ENCODE assay signal across 8 mouse cellular contexts in genomic region chr4:155308068-155308467, GRCm38 (mm10). TPM values are rescaled to one million over a fixed set of nuclear protein-coding genes. Genes with fewer than 3 reads are reported as not detected.
DNase-seq lines count a peak whose midpoint lies in the region; ATAC-seq and TF ChIP-seq lines count a peak whose summit lies in the region.

No protein-coding gene starts in this region.

- peak overlapping the region; percentile 98 for H3K27ac ChIP-seq in cerebellum, adult 2 months (ENCODE audit: insufficient read depth, low read length)
- peak overlapping the region; percentile 79 for H3K27ac ChIP-seq in layer of hippocampus, adult 2 months
- H3K27ac ChIP-seq in neural tube, embryonic 15.5 days (replicated peaks) = peak overlapping the region; percentile 62

- WGBS in cerebellum, adult 2 months = 0% methylated on average over 11 of the region's 11 CpGs
- WGBS in neural tube, embryonic 15.5 days = 0% methylated on average over 11 of the region's 11 CpGs

- peak; percentile 77 for DNase-seq in ES-CJ7 (ENCODE audit: low read depth, low spot score)
- DNase-seq in cerebellum, adult 2 months = peak; percentile 92 to 96
- peak; percentile 86 to 89 for DNase-seq in layer of hippocampus, adult 2 months (ENCODE audit: low spot score in 2 of 2)
- peak; percentile 73 to 78 for DNase-seq in lung, adult 18-20 months
- DNase-seq in testis, postnatal 10 days (ENCODE audit: low spot score) = peak; percentile 94

- H3K27me3 ChIP-seq in cerebellum, adult 2 months (ENCODE audit: control insufficient read depth, insufficient read depth, low read length) = no peaks in the 10 kb centered on the region
- H3K27me3 ChIP-seq in neural tube, embryonic 15.5 days (replicated peaks) = no peaks in the 10 kb centered on the region

- no peaks in the 10 kb centered on the region for H3K36me3 ChIP-seq in neural tube, embryonic 15.5 days

- peak; percentile 58 for ATAC-seq in frontal cortex, adult (ENCODE audit: low TSS enrichment)
- ATAC-seq in hematopoietic stem cell, adult 5-6 weeks (replicated peaks in 1 of 2; ENCODE audit: insufficient read depth in 1 of 2, low FRiP score in 2 of 2, low TSS enrichment in 1 of 2, low read depth in 1 of 2, poor library complexity in 2 of 2, severe bottlenecking in 2 of 2) = peak; percentile 68 to 72
- ATAC-seq in neural tube, embryonic 15.5 days (ENCODE audit: low FRiP score) = peak; percentile 70

- peak; percentile 25; the same call in 1 of the 2 replicates for TF ChIP-seq POLR2A in cerebellum, adult 2 months (IDR thresholded peaks at IDR 0.05; ENCODE audit: borderline replicate concordance, insufficient read depth, low read length)

- H3K4me1 ChIP-seq in cerebellum, adult 2 months (ENCODE audit: control insufficient read depth, insufficient read depth, low read length) = peaks cover 51% of the 10 kb centered on the region
- H3K4me1 ChIP-seq in neural tube, embryonic 15.5 days = peaks cover 45% of the 10 kb centered on the region

- TF ChIP-seq CTCF in cerebellum, adult 2 months (IDR thresholded peaks at IDR 0.05; ENCODE audit: borderline replicate concordance, insufficient read depth, low read depth, low read length) = peak; percentile 94
- TF ChIP-seq CTCF in layer of hippocampus, adult 2 months (conservative IDR thresholded peaks at IDR 0.05) = peak; percentile 94

- peak overlapping the region; percentile 48 for H3K4me2 ChIP-seq in neural tube, embryonic 15.5 days

- H3K4me3 ChIP-seq in cerebellum, adult 2 months (replicated peaks; ENCODE audit: insufficient read depth, low read depth, low read length) = peak overlapping the region; percentile 7
- H3K4me3 ChIP-seq in layer of hippocampus, adult 2 months = no peak overlapping the region; the same call in 1 of the 2 replicates
- no peak overlapping the region; the same call in 1 of the 2 replicates for H3K4me3 ChIP-seq in neural tube, embryonic 15.5 days (replicated peaks)

- peak overlapping the region; percentile 15; the same call in 1 of the 2 replicates for H3K9ac ChIP-seq in neural tube, embryonic 15.5 days (replicated peaks)

- no peaks in the 10 kb centered on the region for H3K9me3 ChIP-seq in neural tube, embryonic 15.5 days (replicated peaks)

RNA-seq across cellular contexts. Expression of gene Prkcz, which starts 53.1 kb away (rescaled TPM):
- polyA plus RNA-seq in cerebellum, adult 2 months (2012; rRNA removed) = 245 and 253 TPM in 2 replicates
- not detected in 2 replicates for total RNA-seq in hematopoietic stem cell, adult 5-6 weeks (2017)
- total RNA-seq in layer of hippocampus, adult 2 months (2021) = 100 to 1,000 TPM; 158 to 160 TPM
- 80.1 and 87.4 TPM in 2 replicates for polyA plus RNA-seq in neural tube, embryonic 15.5 days (2015; fragmentation: Nextera tagmentation; extraction: Ambion mirVana)

RNA-seq across cellular contexts. Expression of gene Faap20, which starts 58.5 kb away (rescaled TPM):
- polyA plus RNA-seq in cerebellum, adult 2 months (2012; rRNA removed) = 94.5 and 109 TPM in 2 replicates
- 16.9 and 27.5 TPM in 2 replicates for total RNA-seq in hematopoietic stem cell, adult 5-6 weeks (2017)
- total RNA-seq in layer of hippocampus, adult 2 months (2021) = 10 to 100 TPM; 29.2 to 34.3 TPM
- 69.7 and 73.1 TPM in 2 replicates for polyA plus RNA-seq in neural tube, embryonic 15.5 days (2015; fragmentation: Nextera tagmentation; extraction: Ambion mirVana)

Comparison
In these comparisons a context has a peak if more than half of its experiments do, and no peak if none do; other contexts are left out.
1. RNA of gene Prkcz, which starts 53.1 kb away (total RNA-seq): 158 to 160 TPM in layer of hippocampus, adult 2 months; not detected in hematopoietic stem cell, adult 5-6 weeks; every median in the first group is over 100 times any median in the second.
2. Peak in every context shown above with its lines, with median percentiles within 50 percentile points of each other: DNase-seq, H3K27ac ChIP-seq and ATAC-seq.